Mouse (Mus musculus): ENCODE data around the gene Dlgap5. TPM values are rescaled to one million over a fixed set of nuclear protein-coding genes. Genes with fewer than 3 reads are reported as not detected.
"Not testable (repeated sequence)": the region's sequence is repeated elsewhere in the genome, so short reads cannot be mapped to it uniquely, and the experiment has no call there.

Gene Dlgap5
- 17.7 and 22.4 TPM in 2 replicates for polyA plus RNA-seq (2015; fragmentation: Nextera tagmentation; extraction: Ambion mirVana)

GRCm38 (mm10) chr14:47417775-47418665 is at the start of gene Dlgap5:
Gene Dlgap5 (minus strand): TSS chr14:47418407.
- WGBS = 3% methylated on average over 36 of the region's 36 CpGs
- peak within 1 kb of the TSS; percentile 49 for H3K4me3 ChIP-seq
- H3K4me1 ChIP-seq = peaks cover 17% of the 10 kb centered on the region
- H3K9ac ChIP-seq (replicated peaks) = peak within 1 kb of the TSS; percentile 32
- H3K36me3 ChIP-seq = no peaks in the 10 kb centered on the region; the same call in 1 of the 2 replicates
- peak within 1 kb of the TSS; percentile 68 for H3K4me2 ChIP-seq (replicated peaks)
- ATAC-seq (replicated peaks) = peak; percentile 98
- no peaks in the 10 kb centered on the region for H3K9me3 ChIP-seq
- H3K27ac ChIP-seq (replicated peaks) = no peak within 1 kb of the TSS
- no peaks in the 10 kb centered on the region for H3K27me3 ChIP-seq

- Histone ChIP-seq H3K27ac (replicated peaks) (no peak overlapping the region), H3K4me2 (replicated peaks) (no peak overlapping the region), H3K36me3 (no peaks in the 10 kb centered on the region), H3K9ac (replicated peaks) (no peak overlapping the region), H3K4me1 (no peaks in the 10 kb centered on the region), H3K4me3 (no peak overlapping the region), H3K9me3 (no peaks in the 10 kb centered on the region), H3K27me3 (0 out of 2 replicates have a peak, but pooled peaks cover 4% of the 10 kb centered on the region)
- ATAC-seq (replicated peaks) = no peak; the same call in 1 of the 2 replicates
- 46% methylated on average over 7 of the region's 7 CpGs for WGBS
Measured at GRCm38 (mm10) chr14:47465468-47466175, 47.4 kb upstream of the Dlgap5 start.

GRCm38 (mm10) chr14:47464426-47464825 is 46.2 kb upstream of the Dlgap5 start:
- H3K4me2 ChIP-seq (replicated peaks) = no peak overlapping the region
- H3K27ac ChIP-seq (replicated peaks) = no peak overlapping the region
- H3K4me3 ChIP-seq = no peak overlapping the region
- 0 out of 2 replicates have a peak, but pooled peaks cover 4% of the 10 kb centered on the region for H3K27me3 ChIP-seq
- no peaks in the 10 kb centered on the region for H3K4me1 ChIP-seq
- WGBS = 86% methylated on average over 10 of the region's 10 CpGs
- H3K36me3 ChIP-seq = no peaks in the 10 kb centered on the region
- H3K9me3 ChIP-seq = no peaks in the 10 kb centered on the region
- no peak for ATAC-seq (replicated peaks)
- H3K9ac ChIP-seq (replicated peaks) = no peak overlapping the region

- ATAC-seq (replicated peaks) = no peak
- H3K4me2 ChIP-seq (replicated peaks) = no peak overlapping the region
- H3K27me3 ChIP-seq = 0 out of 2 replicates have a peak, but pooled peaks cover 4% of the 10 kb centered on the region
- no peak overlapping the region for H3K9ac ChIP-seq (replicated peaks)
- H3K4me3 ChIP-seq = no peak overlapping the region
- no peaks in the 10 kb centered on the region for H3K9me3 ChIP-seq
- 69% methylated on average over 9 of the region's 9 CpGs for WGBS
- no peak overlapping the region for H3K27ac ChIP-seq (replicated peaks)
- H3K4me1 ChIP-seq = no peaks in the 10 kb centered on the region
- H3K36me3 ChIP-seq = no peaks in the 10 kb centered on the region
Measured at GRCm38 (mm10) chr14:47462877-47463460, 44.8 kb upstream of the Dlgap5 start.

- H3K4me1 ChIP-seq = no peaks in the 10 kb centered on the region
- H3K9ac ChIP-seq (replicated peaks) = no peak overlapping the region
- no peaks in the 10 kb centered on the region for H3K9me3 ChIP-seq
- H3K27me3 ChIP-seq = 0 out of 2 replicates have a peak, but pooled peaks cover 4% of the 10 kb centered on the region
- no peak overlapping the region for H3K4me3 ChIP-seq
- 84% methylated on average over 4 of the region's 4 CpGs for WGBS
- no peak overlapping the region for H3K4me2 ChIP-seq (replicated peaks)
- H3K27ac ChIP-seq (replicated peaks) = no peak overlapping the region
- ATAC-seq (replicated peaks) = no peak
- no peaks in the 10 kb centered on the region for H3K36me3 ChIP-seq
Measured at GRCm38 (mm10) chr14:47462453-47462852, 44.2 kb upstream of the Dlgap5 start.

- Histone ChIP-seq H3K4me2 (replicated peaks) (no peak overlapping the region), H3K4me3 (no peak overlapping the region), H3K9me3 (no peaks in the 10 kb centered on the region), H3K27me3 (0 out of 2 replicates have a peak, but pooled peaks cover 4% of the 10 kb centered on the region), H3K27ac (replicated peaks) (no peak overlapping the region), H3K9ac (replicated peaks) (no peak overlapping the region), H3K4me1 (no peaks in the 10 kb centered on the region), H3K36me3 (no peaks in the 10 kb centered on the region)
- 89% methylated on average over 8 of the region's 8 CpGs for WGBS
- ATAC-seq (replicated peaks) = no peak
Measured at GRCm38 (mm10) chr14:47461997-47462396, 43.8 kb upstream of the Dlgap5 start.

- no peaks in the 10 kb centered on the region for H3K36me3 ChIP-seq
- H3K4me3 ChIP-seq = no peak overlapping the region
- 73% methylated on average over 4 of the region's 4 CpGs for WGBS
- H3K9ac ChIP-seq (replicated peaks) = no peak overlapping the region
- H3K27me3 ChIP-seq = 0 out of 2 replicates have a peak, but pooled peaks cover 4% of the 10 kb centered on the region
- H3K9me3 ChIP-seq = no peaks in the 10 kb centered on the region
- H3K4me1 ChIP-seq = no peaks in the 10 kb centered on the region
- no peak overlapping the region for H3K27ac ChIP-seq (replicated peaks)
- ATAC-seq (replicated peaks) = no peak
- no peak overlapping the region for H3K4me2 ChIP-seq (replicated peaks)
Measured at GRCm38 (mm10) chr14:47459556-47459955, 41.3 kb upstream of the Dlgap5 start.

- not testable (repeated sequence) for H3K27me3 ChIP-seq
Measured at GRCm38 (mm10) chr14:47450121-47450520, 31.9 kb upstream of the Dlgap5 start, which contains the start of gene Fbxo34. Gene Fbxo34 (plus strand): TSS chr14:47450421.

GRCm38 (mm10) chr14:47445331-47446095 is 27.3 kb upstream of the Dlgap5 start:
- H3K4me1 ChIP-seq = peaks cover 4% of the 10 kb centered on the region; the same call in 1 of the 2 replicates
- no peak overlapping the region for H3K27ac ChIP-seq (replicated peaks)
- no peaks in the 10 kb centered on the region for H3K36me3 ChIP-seq
- no peak overlapping the region for H3K4me2 ChIP-seq (replicated peaks)
- WGBS = 41% methylated on average over 9 of the region's 9 CpGs
- no peaks in the 10 kb centered on the region for H3K9me3 ChIP-seq
- H3K4me3 ChIP-seq = no peak overlapping the region
- no peak overlapping the region for H3K9ac ChIP-seq (replicated peaks)
- ATAC-seq (replicated peaks) = peak; percentile 46; the same call in 1 of the 2 replicates
- H3K27me3 ChIP-seq = no peaks in the 10 kb centered on the region

More at GRCm38 (mm10) chr14:47450121-47450520, 31.9 kb upstream of the Dlgap5 start, which contains the start of gene Fbxo34:
- H3K36me3 ChIP-seq; H3K27ac ChIP-seq (replicated peaks); H3K9ac ChIP-seq (replicated peaks); ATAC-seq (replicated peaks); H3K4me2 ChIP-seq (replicated peaks); H3K4me3 ChIP-seq; H3K4me1 ChIP-seq; H3K9me3 ChIP-seq: not testable (repeated sequence)
- WGBS = 88% methylated on average over 3 of the region's 5 CpGs

- WGBS = 75% methylated on average over 2 of the region's 2 CpGs
Measured at GRCm38 (mm10) chr14:47444907-47445306, 26.7 kb upstream of the Dlgap5 start.

GRCm38 (mm10) chr14:47438947-47439346 is 20.7 kb upstream of the Dlgap5 start:
- Histone ChIP-seq H3K27ac (replicated peaks) (no peak overlapping the region), H3K9ac (replicated peaks) (no peak overlapping the region), H3K4me3 (no peak overlapping the region), H3K27me3 (no peaks in the 10 kb centered on the region), H3K4me1 (no peaks in the 10 kb centered on the region), H3K9me3 (0 out of 2 replicates have a peak, but pooled peaks cover 7% of the 10 kb centered on the region), H3K36me3 (no peaks in the 10 kb centered on the region), H3K4me2 (replicated peaks) (no peak overlapping the region)
- 62% methylated on average over 3 of the region's 3 CpGs for WGBS
- no peak for ATAC-seq (replicated peaks)

More at GRCm38 (mm10) chr14:47444907-47445306, 26.7 kb upstream of the Dlgap5 start:
- Histone ChIP-seq H3K9me3 (0 out of 2 replicates have a peak, but pooled peaks cover 5% of the 10 kb centered on the region), H3K4me2 (replicated peaks) (no peak overlapping the region), H3K4me1 (peaks cover 4% of the 10 kb centered on the region; the same call in 1 of the 2 replicates), H3K27me3 (no peaks in the 10 kb centered on the region), H3K9ac (replicated peaks) (no peak overlapping the region), H3K27ac (replicated peaks) (no peak overlapping the region), H3K4me3 (no peak overlapping the region), H3K36me3 (no peaks in the 10 kb centered on the region)
- ATAC-seq (replicated peaks) = no peak
